Mouse (Mus musculus) kidney, postnatal 0 days (tissue): ENCODE results near the gene C530008M17Rik. TPM values are rescaled to one million over a fixed set of nuclear protein-coding genes. Genes with fewer than 3 reads are reported as not detected.

Experiments used
- ATAC-seq: fragments of 200-750 bp; cut with Nextera tagmentation; replicated peaks from 2 replicates; pipeline ENCODE4 v1.8.0; 2017; ENCODE audit warnings: low read depth, moderate number of reproducible peaks, moderate TSS enrichment, moderate library complexity; ENCODE audit not compliant: low FRiP score
- DNase-seq: peaks from one replicate; pipeline ENCODE4 v3.0.0-alpha.2; 2016; ENCODE audit warnings: low spot score
- H3K27ac ChIP-seq: fragments of 300-500 bp; sonication (generic); 2 replicates; pipeline ENCODE4 v1.5.1; 2014; ENCODE audit warnings: mild to moderate bottlenecking
- H3K27me3 ChIP-seq: fragments of 300-500 bp; sonication (generic); 2 replicates; pipeline ENCODE4 v1.6.1; 2014; ENCODE audit warnings: low read length, mixed read lengths; ENCODE audit not compliant: insufficient read depth
- H3K36me3 ChIP-seq: fragments of 300-500 bp; sonication (generic); 2 replicates; pipeline ENCODE4 v1.6.1; 2014; ENCODE audit warnings: low read length, mixed read lengths; ENCODE audit not compliant: insufficient read depth
- H3K4me1 ChIP-seq: fragments of 300-500 bp; sonication (generic); replicated peaks from 2 replicates; pipeline ENCODE4 v1.6.1; 2014; ENCODE audit warnings: antibody characterized with exemption, low read length, mixed read lengths; ENCODE audit not compliant: insufficient read depth
- H3K4me2 ChIP-seq: fragments of 300-500 bp; sonication (generic); 2 replicates; pipeline ENCODE4 v1.6.1; 2014; ENCODE audit warnings: mild to moderate bottlenecking, low read length, moderate library complexity, mixed read lengths
- H3K4me3 ChIP-seq: fragments of 300-500 bp; sonication (generic); replicated peaks from 2 replicates; pipeline ENCODE4 v1.5.1; 2014; ENCODE audit warnings: low read depth, low read length
- H3K9ac ChIP-seq: fragments of 300-500 bp; sonication (generic); 2 replicates; pipeline ENCODE4 v1.6.1; 2014; ENCODE audit warnings: low read depth, low read length
- H3K9me3 ChIP-seq: fragments of 300-500 bp; sonication (generic); replicated peaks from 2 replicates; pipeline ENCODE4 v1.6.1; 2016; ENCODE audit warnings: low read length, inconsistent platforms, mixed read lengths
- CTCF ChIP-seq: IDR thresholded peaks from 2 replicates; pipeline ENCODE4 v1.5.1; 2016; ENCODE audit warnings: antibody characterized with exemption, low read depth, mild to moderate bottlenecking, moderate library complexity
- WGBS: fragments of 180-500 bp; shearing (Covaris S2); extraction: QIAGEN DNeasy Blood & Tissue Kit; methylation state at CpG from one replicate; pipeline ENCODE4 v1.1.7; 2014; 5-methylcytosine and 5-hydroxymethylcytosine counted together
- polyA plus RNA-seq: library from polyadenylated mRNA; unstranded; fragments of >200 nt; fragmentation: Nextera tagmentation; extraction: Ambion mirVana; gene quantifications from 2 replicates; pipeline ENCODE4 v1.2.1, GENCODE M21; 2015

Gene C530008M17Rik
- polyA plus RNA-seq, 1 experiment from 2014 or later, result 6.8 TPM

GRCm38 (mm10) chr5:76769572-76769971, 113.3 kb downstream of the C530008M17Rik start:
- Histone ChIP-seq H3K9me3 (no peaks in the 10 kb centered on the region), H3K27me3 (no peaks in the 10 kb centered on the region), H3K4me2 (peak overlapping the region; percentile 30; the same call in 1 of the 2 replicates), H3K4me1 (no peaks in the 10 kb centered on the region), H3K36me3 (no peaks in the 10 kb centered on the region), H3K9ac (no peak overlapping the region), H3K27ac (no peak overlapping the region), H3K4me3 (no peak overlapping the region)
- DNase-seq, result peak; percentile 28
- 38% methylated on average over 15 of the region's 15 CpGs for WGBS
- TF ChIP-seq CTCF, result no peak
- no peak for ATAC-seq

- 88% methylated on average over 5 of the region's 5 CpGs for WGBS
- H3K4me1 ChIP-seq, result no peaks in the 10 kb centered on the region
- no peaks in the 10 kb centered on the region for H3K9me3 ChIP-seq
- no peaks in the 10 kb centered on the region for H3K27me3 ChIP-seq
- DNase-seq, result no peak
- H3K4me3 ChIP-seq, result no peak overlapping the region
- no peak for ATAC-seq
- no peak for TF ChIP-seq CTCF
- H3K36me3 ChIP-seq, result no peaks in the 10 kb centered on the region
- no peak overlapping the region for H3K4me2 ChIP-seq
- no peak overlapping the region for H3K27ac ChIP-seq
- no peak overlapping the region for H3K9ac ChIP-seq
Observed at GRCm38 (mm10) chr5:76771371-76771770, 115.1 kb downstream of the C530008M17Rik start.

- DNase-seq, result no peak
- Histone ChIP-seq H3K4me3 (no peak overlapping the region), H3K36me3 (no peaks in the 10 kb centered on the region), H3K4me1 (no peaks in the 10 kb centered on the region), H3K27me3 (no peaks in the 10 kb centered on the region), H3K27ac (no peak overlapping the region), H3K9me3 (no peaks in the 10 kb centered on the region), H3K4me2 (no peak overlapping the region), H3K9ac (no peak overlapping the region)
- no peak for TF ChIP-seq CTCF
- WGBS, result 58% methylated on average over 4 of the region's 4 CpGs
- no peak for ATAC-seq
Observed at GRCm38 (mm10) chr5:76772831-76773230, 116.5 kb downstream of the C530008M17Rik start.

GRCm38 (mm10) chr5:76773492-76774158, 117.3 kb downstream of the C530008M17Rik start:
- TF ChIP-seq CTCF, result no peak
- no peak for DNase-seq
- H3K36me3 ChIP-seq, result no peaks in the 10 kb centered on the region
- H3K27me3 ChIP-seq, result no peaks in the 10 kb centered on the region
- no peaks in the 10 kb centered on the region for H3K9me3 ChIP-seq
- H3K4me3 ChIP-seq, result no peak overlapping the region
- no peak overlapping the region for H3K4me2 ChIP-seq
- no peak overlapping the region for H3K27ac ChIP-seq
- no peaks in the 10 kb centered on the region for H3K4me1 ChIP-seq
- ATAC-seq, result no peak
- no peak overlapping the region for H3K9ac ChIP-seq
- WGBS, result 58% methylated on average over 9 of the region's 9 CpGs

GRCm38 (mm10) chr5:76779094-76779615, 122.8 kb downstream of the C530008M17Rik start:
- no peak overlapping the region for H3K9ac ChIP-seq
- no peak for DNase-seq
- no peak for TF ChIP-seq CTCF
- no peaks in the 10 kb centered on the region for H3K27me3 ChIP-seq
- H3K4me2 ChIP-seq, result no peak overlapping the region
- no peak overlapping the region for H3K4me3 ChIP-seq
- H3K27ac ChIP-seq, result no peak overlapping the region
- no peaks in the 10 kb centered on the region for H3K4me1 ChIP-seq
- ATAC-seq, result no peak
- no peaks in the 10 kb centered on the region for H3K9me3 ChIP-seq
- 57% methylated on average over 14 of the region's 14 CpGs for WGBS
- H3K36me3 ChIP-seq, result no peaks in the 10 kb centered on the region

GRCm38 (mm10) chr5:76781943-76782342, 125.6 kb downstream of the C530008M17Rik start:
- no peak for ATAC-seq

More at GRCm38 (mm10) chr5:76781943-76782342, 125.6 kb downstream of the C530008M17Rik start:
- 84% methylated on average over 13 of the region's 13 CpGs for WGBS
- Histone ChIP-seq H3K4me3 (no peak overlapping the region), H3K27ac (no peak overlapping the region), H3K27me3 (no peaks in the 10 kb centered on the region), H3K4me1 (no peaks in the 10 kb centered on the region), H3K36me3 (no peaks in the 10 kb centered on the region), H3K9me3 (no peaks in the 10 kb centered on the region), H3K9ac (no peak overlapping the region), H3K4me2 (no peak overlapping the region)
- no peak for DNase-seq
- TF ChIP-seq CTCF, result no peak
